Mouse (Mus musculus): ENCODE measurements around the gene Slc37a2. TPM values are rescaled to one million over a fixed set of nuclear protein-coding genes. Genes with fewer than 3 reads are reported as not detected.
A peak's percentile ranks its signal among the peaks of the same experiment; 100 is the strongest.

Gene Slc37a2
- total and polyA plus RNA-seq, 2 experiments from 2014 or later: 1.6 to 2.7 TPM

DNA sequence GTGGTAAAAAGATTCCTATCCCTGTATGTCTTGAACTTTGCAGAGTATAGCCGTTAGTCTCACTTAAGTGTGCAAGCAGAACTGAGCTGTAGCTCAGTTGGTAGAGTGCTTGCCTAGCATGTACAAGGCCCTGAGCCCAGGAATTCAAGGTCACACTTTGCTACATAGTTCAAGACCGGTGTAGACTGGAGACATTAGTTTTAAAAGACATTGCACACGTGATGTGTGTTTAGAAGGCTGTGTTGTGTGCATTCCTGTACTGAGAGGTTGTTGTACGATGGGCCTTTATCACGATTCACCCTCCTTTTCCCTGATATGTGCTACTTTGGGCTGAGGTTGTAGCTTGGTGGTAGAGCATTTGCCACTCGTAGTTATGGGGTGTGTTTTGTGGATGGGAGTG, 4.9 kb downstream of the Slc37a2 start:
- no peak overlapping the region for H3K4me3 ChIP-seq (ENCODE audit: low read depth, low read length)
- H3K27ac ChIP-seq (ENCODE audit: low read depth, low read length): no peak overlapping the region
- H3K4me2 ChIP-seq (ENCODE audit: low read depth): no peak overlapping the region
- ATAC-seq (no peak), DNase-seq (no peak)
- TF ChIP-seq CTCF (IDR thresholded peaks at IDR 0.05; ENCODE audit: low read depth): no peak
- no peaks in the 10 kb centered on the region for H3K36me3 ChIP-seq (ENCODE audit: insufficient read depth)
- WGBS: 88% methylated on average over 6 of the region's 6 CpGs
- H3K9ac ChIP-seq: no peak overlapping the region
- H3K4me1 ChIP-seq (ENCODE audit: insufficient read depth): no peaks in the 10 kb centered on the region
- H3K9me3 ChIP-seq (ENCODE audit: low read length): no peaks in the 10 kb centered on the region
- H3K27me3 ChIP-seq (ENCODE audit: insufficient read depth, low read length): no peaks in the 10 kb centered on the region

DNA sequence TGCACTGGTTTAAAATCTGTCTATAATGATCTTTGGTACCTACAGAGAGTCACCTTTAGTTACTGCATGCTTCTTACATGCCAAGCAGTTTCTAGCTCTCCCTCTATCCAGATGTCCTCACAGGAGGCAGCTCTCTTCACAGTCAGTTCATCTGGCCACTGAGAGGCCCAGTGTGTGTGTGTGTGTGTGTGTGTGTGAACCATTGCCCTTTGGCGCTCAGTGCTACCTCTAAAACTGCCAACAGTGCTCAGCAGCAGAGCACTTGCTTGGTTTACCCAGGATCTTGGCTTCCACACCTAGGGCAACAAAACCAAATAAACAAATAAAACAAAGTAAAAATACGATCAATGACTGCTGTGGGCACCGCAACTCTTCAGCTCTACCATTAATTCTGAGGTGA, 5.6 kb downstream of the Slc37a2 start:
- H3K9ac ChIP-seq: no peak overlapping the region
- H3K4me3 ChIP-seq (ENCODE audit: low read depth, low read length): no peak overlapping the region
- no peaks in the 10 kb centered on the region for H3K9me3 ChIP-seq (ENCODE audit: low read length)
- ATAC-seq: no peak
- no peak for DNase-seq
- no peak for TF ChIP-seq CTCF (IDR thresholded peaks at IDR 0.05; ENCODE audit: low read depth)
- no peaks in the 10 kb centered on the region for H3K27me3 ChIP-seq (ENCODE audit: insufficient read depth, low read length)
- H3K4me1 ChIP-seq (ENCODE audit: insufficient read depth): no peaks in the 10 kb centered on the region
- 91% methylated on average over 3 of the region's 3 CpGs for WGBS
- H3K4me2 ChIP-seq (ENCODE audit: low read depth): no peak overlapping the region
- no peaks in the 10 kb centered on the region for H3K36me3 ChIP-seq (ENCODE audit: insufficient read depth)
- H3K27ac ChIP-seq (ENCODE audit: low read depth, low read length): no peak overlapping the region

DNA sequence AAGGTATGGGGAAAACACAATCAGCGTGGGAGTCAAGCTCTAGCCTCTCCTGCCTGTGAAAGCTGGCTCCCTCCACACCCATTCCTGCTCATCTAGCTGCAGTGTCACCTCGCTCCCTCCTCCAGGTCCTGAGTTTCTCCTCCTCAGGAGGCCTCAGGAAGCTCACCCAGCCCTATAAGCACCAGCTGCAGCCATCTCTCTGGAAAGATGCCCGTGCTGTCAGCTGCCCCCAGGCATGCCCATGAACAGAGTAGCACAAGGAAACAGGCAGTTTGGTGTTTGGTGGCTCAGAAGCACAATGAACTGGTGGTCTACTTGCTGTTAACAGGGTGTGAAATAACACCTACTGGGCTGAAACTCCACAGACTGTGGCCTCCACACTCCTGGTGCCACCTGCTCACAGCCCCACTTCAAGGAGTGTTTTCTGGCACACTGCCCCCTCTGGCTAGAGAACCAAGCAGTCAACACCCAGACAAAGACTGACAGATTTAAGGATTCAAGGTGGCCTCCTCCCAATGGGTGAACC, 7.1 kb downstream of the Slc37a2 start:
- Histone ChIP-seq H3K9ac (no peak overlapping the region), H3K4me1 (ENCODE audit: insufficient read depth) (no peaks in the 10 kb centered on the region), H3K4me2 (ENCODE audit: low read depth) (no peak overlapping the region), H3K27me3 (ENCODE audit: insufficient read depth, low read length) (no peaks in the 10 kb centered on the region), H3K36me3 (ENCODE audit: insufficient read depth) (no peaks in the 10 kb centered on the region), H3K9me3 (ENCODE audit: low read length) (no peaks in the 10 kb centered on the region), H3K27ac (ENCODE audit: low read depth, low read length) (no peak overlapping the region), H3K4me3 (ENCODE audit: low read depth, low read length) (no peak overlapping the region)
- peak; percentile 16; the same call in 1 of the 2 replicates for TF ChIP-seq CTCF (IDR thresholded peaks at IDR 0.05; ENCODE audit: low read depth)
- ATAC-seq (peak; percentile 81), DNase-seq (peak; percentile 30)
- 31% methylated on average over 3 of the region's 3 CpGs for WGBS

DNA sequence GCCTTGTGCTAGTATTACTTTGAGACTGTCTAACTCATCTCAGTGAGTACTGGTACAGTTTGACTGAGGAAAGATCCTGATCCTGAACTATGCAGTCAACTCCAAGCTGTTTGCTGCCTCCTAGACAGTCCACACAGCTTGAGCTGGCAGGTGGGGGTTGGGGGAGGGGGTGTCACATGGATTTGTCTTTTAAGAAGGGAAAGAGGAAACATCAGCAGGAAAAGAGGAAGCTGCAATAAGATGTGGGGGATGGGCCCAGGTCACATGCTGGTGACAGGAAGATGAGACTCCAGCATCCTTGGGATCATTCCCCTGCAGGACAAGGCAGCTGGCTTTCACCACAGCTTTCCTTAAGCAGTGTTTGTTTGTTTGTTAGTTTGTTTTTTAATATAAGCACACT, 8.1 kb downstream of the Slc37a2 start:
- Histone ChIP-seq H3K4me2 (ENCODE audit: low read depth) (no peak overlapping the region), H3K36me3 (ENCODE audit: insufficient read depth) (no peaks in the 10 kb centered on the region), H3K9ac (no peak overlapping the region), H3K27ac (ENCODE audit: low read depth, low read length) (no peak overlapping the region), H3K4me1 (ENCODE audit: insufficient read depth) (no peaks in the 10 kb centered on the region), H3K4me3 (ENCODE audit: low read depth, low read length) (no peak overlapping the region), H3K27me3 (ENCODE audit: insufficient read depth, low read length) (no peaks in the 10 kb centered on the region), H3K9me3 (ENCODE audit: low read length) (no peaks in the 10 kb centered on the region)
- no peak for DNase-seq
- no peak for ATAC-seq
- no peak for TF ChIP-seq CTCF (IDR thresholded peaks at IDR 0.05; ENCODE audit: low read depth)

DNA sequence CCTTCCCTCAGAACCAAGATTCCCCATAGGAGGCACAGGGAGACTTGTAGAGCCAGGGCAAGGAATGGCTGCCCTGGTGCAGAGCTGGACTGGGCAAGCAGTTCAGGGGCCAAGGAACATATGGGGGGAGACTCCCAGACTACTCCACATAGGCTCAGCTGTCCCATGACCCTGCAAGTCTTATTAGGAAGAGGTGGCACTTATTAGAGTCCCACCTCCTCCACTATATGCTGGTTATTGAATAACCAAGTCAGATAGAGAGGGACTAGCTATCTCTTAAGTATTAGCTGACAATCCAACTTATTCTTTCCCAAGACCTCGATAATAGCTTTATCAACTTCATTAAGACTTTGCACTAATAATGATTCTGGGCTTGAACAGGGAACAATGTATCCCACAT, 9.7 kb downstream of the Slc37a2 start:
- Histone ChIP-seq H3K4me3 (ENCODE audit: low read depth, low read length) (no peak overlapping the region), H3K4me1 (ENCODE audit: insufficient read depth) (no peaks in the 10 kb centered on the region), H3K36me3 (ENCODE audit: insufficient read depth) (no peaks in the 10 kb centered on the region), H3K9ac (no peak overlapping the region), H3K27me3 (ENCODE audit: insufficient read depth, low read length) (no peaks in the 10 kb centered on the region), H3K9me3 (ENCODE audit: low read length) (no peaks in the 10 kb centered on the region), H3K4me2 (ENCODE audit: low read depth) (no peak overlapping the region), H3K27ac (ENCODE audit: low read depth, low read length) (no peak overlapping the region)
- DNase-seq (no peak), ATAC-seq (no peak)
- no peak for TF ChIP-seq CTCF (IDR thresholded peaks at IDR 0.05; ENCODE audit: low read depth)
- 93% methylated on average over 1 of the region's 1 CpGs for WGBS

DNA sequence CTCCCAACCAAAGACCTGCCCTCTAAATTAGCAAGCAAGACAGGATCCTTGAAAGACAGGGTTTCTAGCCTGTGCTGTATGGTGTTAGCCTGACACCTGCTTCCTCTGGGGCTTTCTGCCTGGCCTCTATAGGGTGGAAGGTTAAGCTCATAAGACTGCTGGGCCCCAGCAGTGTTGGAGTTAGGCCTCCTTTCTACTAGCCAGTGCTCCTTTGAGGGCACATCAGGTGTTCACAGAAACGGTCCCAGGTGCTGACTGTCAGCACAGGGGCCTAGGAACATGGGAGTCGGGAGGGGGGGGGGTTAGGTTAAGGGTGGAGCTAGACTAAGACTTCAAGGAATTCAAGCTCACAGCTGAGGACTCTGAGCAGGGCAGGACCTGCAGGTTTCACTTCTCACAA, 10.1 kb downstream of the Slc37a2 start:
- Histone ChIP-seq H3K27ac (ENCODE audit: low read depth, low read length) (no peak overlapping the region), H3K9ac (no peak overlapping the region), H3K9me3 (ENCODE audit: low read length) (no peaks in the 10 kb centered on the region), H3K36me3 (ENCODE audit: insufficient read depth) (no peaks in the 10 kb centered on the region), H3K4me3 (ENCODE audit: low read depth, low read length) (no peak overlapping the region), H3K4me2 (ENCODE audit: low read depth) (no peak overlapping the region), H3K4me1 (ENCODE audit: insufficient read depth) (no peaks in the 10 kb centered on the region), H3K27me3 (ENCODE audit: insufficient read depth, low read length) (no peaks in the 10 kb centered on the region)
- 72% methylated on average over 2 of the region's 2 CpGs for WGBS
- no peak for DNase-seq
- no peak for ATAC-seq
- no peak for TF ChIP-seq CTCF (IDR thresholded peaks at IDR 0.05; ENCODE audit: low read depth)

DNA sequence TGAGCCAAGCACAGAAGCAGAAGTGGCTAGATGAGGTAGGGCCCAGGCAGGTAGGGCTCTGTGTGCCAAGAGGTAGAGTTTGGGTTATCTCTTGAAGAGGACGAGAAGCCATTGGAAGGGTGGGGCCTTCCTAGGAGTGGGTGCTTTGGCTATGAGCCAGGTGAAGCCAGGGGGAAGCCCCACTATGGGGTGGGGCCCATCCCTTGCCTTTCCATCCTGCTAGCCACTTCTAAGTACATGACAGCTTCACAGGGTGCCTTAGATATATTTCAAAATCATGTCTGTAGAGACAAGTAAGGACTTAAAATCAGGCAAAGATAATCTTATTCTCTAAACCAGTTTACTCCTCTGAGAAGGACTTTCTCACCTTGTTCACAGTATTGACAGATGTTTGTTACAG, 10.9 kb downstream of the Slc37a2 start:
- no peaks in the 10 kb centered on the region for H3K27me3 ChIP-seq (ENCODE audit: insufficient read depth, low read length)
- H3K9ac ChIP-seq: no peak overlapping the region
- no peak overlapping the region for H3K4me2 ChIP-seq (ENCODE audit: low read depth)
- H3K36me3 ChIP-seq (ENCODE audit: insufficient read depth): no peaks in the 10 kb centered on the region
- DNase-seq: no peak
- H3K9me3 ChIP-seq (ENCODE audit: low read length): no peaks in the 10 kb centered on the region
- WGBS: 80% methylated on average over 1 of the region's 1 CpGs
- no peaks in the 10 kb centered on the region for H3K4me1 ChIP-seq (ENCODE audit: insufficient read depth)
- no peak overlapping the region for H3K27ac ChIP-seq (ENCODE audit: low read depth, low read length)
- ATAC-seq: no peak
- no peak overlapping the region for H3K4me3 ChIP-seq (ENCODE audit: low read depth, low read length)
- no peak for TF ChIP-seq CTCF (IDR thresholded peaks at IDR 0.05; ENCODE audit: low read depth)

DNA sequence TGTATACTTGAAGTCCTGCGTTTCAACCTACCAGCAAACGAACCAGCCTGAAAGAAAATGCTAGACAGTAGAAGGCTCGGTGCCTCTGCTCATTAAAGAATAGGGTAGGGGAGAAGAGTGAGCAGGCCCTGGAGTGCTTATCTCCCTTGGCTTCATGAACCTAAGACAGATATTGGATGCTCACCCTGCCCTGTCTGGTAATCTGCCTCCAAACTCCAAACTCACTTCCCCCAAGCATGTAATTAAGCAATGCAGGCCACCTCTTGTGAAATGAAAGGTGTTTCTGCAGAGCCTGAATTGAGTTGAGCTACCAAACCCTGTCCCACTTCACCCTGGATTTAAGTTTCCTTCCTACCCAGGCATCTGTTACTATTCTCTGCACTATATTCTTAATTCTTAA, 12.8 kb downstream of the Slc37a2 start:
- no peak overlapping the region for H3K9ac ChIP-seq
- H3K4me3 ChIP-seq (ENCODE audit: low read depth, low read length): no peak overlapping the region
- ATAC-seq: no peak
- no peaks in the 10 kb centered on the region for H3K4me1 ChIP-seq (ENCODE audit: insufficient read depth)
- no peaks in the 10 kb centered on the region for H3K27me3 ChIP-seq (ENCODE audit: insufficient read depth, low read length)
- no peaks in the 10 kb centered on the region for H3K9me3 ChIP-seq (ENCODE audit: low read length)
- no peaks in the 10 kb centered on the region for H3K36me3 ChIP-seq (ENCODE audit: insufficient read depth)
- WGBS: 82% methylated on average over 3 of the region's 3 CpGs
- H3K4me2 ChIP-seq (ENCODE audit: low read depth): no peak overlapping the region
- no peak for DNase-seq
- no peak for TF ChIP-seq CTCF (IDR thresholded peaks at IDR 0.05; ENCODE audit: low read depth)
- no peak overlapping the region for H3K27ac ChIP-seq (ENCODE audit: low read depth, low read length)

Measured in forebrain, postnatal 0 days (tissue).